Mouse (Mus musculus) neural tube, embryonic 15.5 days (tissue): Measurements from ENCODE around the gene Creb5. TPM values are rescaled to one million over a fixed set of nuclear protein-coding genes. Genes with fewer than 3 reads are reported as not detected.

Experiments
- ATAC-seq: fragments of 200-750 bp; cut with Nextera tagmentation; 2 replicates; pipeline ENCODE4 v1.8.0; 2017; ENCODE audit warnings: mild to moderate bottlenecking, moderate TSS enrichment, moderate library complexity; ENCODE audit not compliant: low FRiP score
- H3K27ac ChIP-seq: fragments of 300-500 bp; sonication (generic); replicated peaks from 2 replicates; pipeline ENCODE4 v1.5.1; 2015; ENCODE audit warnings: mild to moderate bottlenecking, inconsistent platforms
- H3K27me3 ChIP-seq: fragments of 300-500 bp; sonication (generic); replicated peaks from 2 replicates; pipeline ENCODE4 v1.6.1; 2015; ENCODE audit warnings: inconsistent platforms
- H3K36me3 ChIP-seq: fragments of 300-500 bp; sonication (generic); 2 replicates; pipeline ENCODE4 v1.6.1; 2015; ENCODE audit warnings: inconsistent platforms
- H3K4me1 ChIP-seq: fragments of 300-500 bp; sonication (generic); 2 replicates; pipeline ENCODE4 v1.6.1; 2015; ENCODE audit warnings: inconsistent platforms
- H3K4me2 ChIP-seq: fragments of 300-500 bp; sonication (generic); 2 replicates; pipeline ENCODE4 v1.6.1; 2015; ENCODE audit warnings: inconsistent platforms, mild to moderate bottlenecking, moderate library complexity
- H3K4me3 ChIP-seq: fragments of 300-500 bp; sonication (generic); replicated peaks from 2 replicates; pipeline ENCODE4 v1.5.1; 2015; ENCODE audit warnings: mild to moderate bottlenecking, inconsistent platforms
- H3K9ac ChIP-seq: fragments of 300-500 bp; sonication (generic); replicated peaks from 2 replicates; pipeline ENCODE4 v1.6.1; 2015; ENCODE audit warnings: mild to moderate bottlenecking, inconsistent platforms
- H3K9me3 ChIP-seq: fragments of 300-500 bp; sonication (generic); replicated peaks from 2 replicates; pipeline ENCODE4 v1.6.1; 2016; ENCODE audit warnings: inconsistent platforms
- WGBS: fragments of 180-500 bp; shearing (Covaris S2); methylation state at CpG from one replicate; pipeline ENCODE4 v1.1.7; 2015; ENCODE audit warnings: mixed read lengths; 5-methylcytosine and 5-hydroxymethylcytosine counted together
- polyA plus RNA-seq: library from polyadenylated mRNA; unstranded; fragments of >200 nt; fragmentation: Nextera tagmentation; extraction: Ambion mirVana; gene quantifications from 2 replicates; pipeline ENCODE4 v1.2.1, GENCODE M21; 2015

Creb5 gene
- polyA plus RNA-seq, 1 experiment from 2014 or later, result 5.7 TPM

GRCm38 (mm10) chr6:53722694-53723093 is 435.6 kb downstream of the Creb5 start:
- H3K9me3 ChIP-seq, result no peaks in the 10 kb centered on the region
- ATAC-seq, result no peak
- no peaks in the 10 kb centered on the region for H3K36me3 ChIP-seq
- H3K4me1 ChIP-seq, result no peaks in the 10 kb centered on the region
- H3K27ac ChIP-seq, result no peak overlapping the region
- peaks cover 10% of the 10 kb centered on the region; the same call in 1 of the 2 replicates for H3K27me3 ChIP-seq
- WGBS, result 80% methylated on average over 4 of the region's 4 CpGs
- H3K4me2 ChIP-seq, result no peak overlapping the region
- no peak overlapping the region for H3K4me3 ChIP-seq
- H3K9ac ChIP-seq, result no peak overlapping the region

- Histone ChIP-seq H3K9me3 (no peaks in the 10 kb centered on the region), H3K4me2 (no peak overlapping the region), H3K4me3 (no peak overlapping the region), H3K36me3 (no peaks in the 10 kb centered on the region), H3K9ac (no peak overlapping the region), H3K27me3 (no peaks in the 10 kb centered on the region), H3K27ac (no peak overlapping the region), H3K4me1 (no peaks in the 10 kb centered on the region; the same call in none of the 2 replicates)
- no peak for ATAC-seq
- 68% methylated on average over 7 of the region's 7 CpGs for WGBS
Measured at GRCm38 (mm10) chr6:53730487-53730886, 443.4 kb downstream of the Creb5 start.

- no peak overlapping the region for H3K9ac ChIP-seq
- H3K9me3 ChIP-seq, result no peaks in the 10 kb centered on the region
- no peak overlapping the region for H3K4me3 ChIP-seq
- no peak overlapping the region for H3K27ac ChIP-seq
- H3K4me2 ChIP-seq, result no peak overlapping the region
- H3K27me3 ChIP-seq, result no peaks in the 10 kb centered on the region
- H3K36me3 ChIP-seq, result no peaks in the 10 kb centered on the region
- 67% methylated on average over 5 of the region's 5 CpGs for WGBS
- ATAC-seq, result no peak
- no peaks in the 10 kb centered on the region; the same call in none of the 2 replicates for H3K4me1 ChIP-seq
Measured at GRCm38 (mm10) chr6:53730996-53731485, 444.0 kb downstream of the Creb5 start.

- H3K27ac ChIP-seq, result no peak overlapping the region
- H3K4me2 ChIP-seq, result no peak overlapping the region
- no peaks in the 10 kb centered on the region for H3K27me3 ChIP-seq
- no peaks in the 10 kb centered on the region; the same call in none of the 2 replicates for H3K4me1 ChIP-seq
- no peak overlapping the region for H3K4me3 ChIP-seq
- no peak overlapping the region for H3K9ac ChIP-seq
- no peak for ATAC-seq
- WGBS, result 93% methylated on average over 1 of the region's 1 CpGs
- H3K9me3 ChIP-seq, result no peaks in the 10 kb centered on the region
- H3K36me3 ChIP-seq, result no peaks in the 10 kb centered on the region
Measured at GRCm38 (mm10) chr6:53733546-53733945, 446.5 kb downstream of the Creb5 start.

GRCm38 (mm10) chr6:53733999-53734398 is 446.9 kb downstream of the Creb5 start:
- Histone ChIP-seq H3K9me3 (no peaks in the 10 kb centered on the region), H3K27ac (no peak overlapping the region), H3K4me3 (no peak overlapping the region), H3K4me2 (no peak overlapping the region), H3K36me3 (no peaks in the 10 kb centered on the region), H3K9ac (no peak overlapping the region), H3K27me3 (no peaks in the 10 kb centered on the region), H3K4me1 (no peaks in the 10 kb centered on the region; the same call in none of the 2 replicates)
- no peak for ATAC-seq
- WGBS, result 24% methylated on average over 4 of the region's 4 CpGs

GRCm38 (mm10) chr6:53735696-53736095 is 448.6 kb downstream of the Creb5 start:
- 51% methylated on average over 6 of the region's 6 CpGs for WGBS
- ATAC-seq, result no peak

GRCm38 (mm10) chr6:53738206-53738605 is 451.1 kb downstream of the Creb5 start:
- Histone ChIP-seq H3K4me1 (no peaks in the 10 kb centered on the region; the same call in 1 of the 2 replicates), H3K9me3 (no peaks in the 10 kb centered on the region), H3K36me3 (no peaks in the 10 kb centered on the region), H3K9ac (no peak overlapping the region), H3K4me3 (no peak overlapping the region), H3K27ac (no peak overlapping the region), H3K27me3 (no peaks in the 10 kb centered on the region), H3K4me2 (no peak overlapping the region)
- no peak for ATAC-seq

More at GRCm38 (mm10) chr6:53735696-53736095, 448.6 kb downstream of the Creb5 start:
- Histone ChIP-seq H3K4me2 (no peak overlapping the region), H3K27ac (no peak overlapping the region), H3K4me3 (no peak overlapping the region), H3K4me1 (no peaks in the 10 kb centered on the region; the same call in 1 of the 2 replicates), H3K9me3 (no peaks in the 10 kb centered on the region), H3K9ac (no peak overlapping the region), H3K36me3 (no peaks in the 10 kb centered on the region), H3K27me3 (no peaks in the 10 kb centered on the region)

GRCm38 (mm10) chr6:53741222-53741621 is 454.2 kb downstream of the Creb5 start:
- H3K4me2 ChIP-seq, result no peak overlapping the region
- no peak for ATAC-seq
- no peak overlapping the region for H3K9ac ChIP-seq
- no peak overlapping the region for H3K27ac ChIP-seq
- 91% methylated on average over 3 of the region's 3 CpGs for WGBS
- no peaks in the 10 kb centered on the region for H3K9me3 ChIP-seq
- H3K4me1 ChIP-seq, result no peaks in the 10 kb centered on the region
- no peaks in the 10 kb centered on the region for H3K27me3 ChIP-seq
- no peak overlapping the region for H3K4me3 ChIP-seq
- no peaks in the 10 kb centered on the region for H3K36me3 ChIP-seq

Other genes starting within 250 kb of the Creb5 start
- gene Jazf1, start 218.6 kb upstream of the Creb5 start, polyA plus RNA-seq, result 53.5 and 58.3 TPM in 2 replicates